Mouse (Mus musculus): ENCODE measurements around the gene Ythdf1.

Ythdf1 gene

DNA sequence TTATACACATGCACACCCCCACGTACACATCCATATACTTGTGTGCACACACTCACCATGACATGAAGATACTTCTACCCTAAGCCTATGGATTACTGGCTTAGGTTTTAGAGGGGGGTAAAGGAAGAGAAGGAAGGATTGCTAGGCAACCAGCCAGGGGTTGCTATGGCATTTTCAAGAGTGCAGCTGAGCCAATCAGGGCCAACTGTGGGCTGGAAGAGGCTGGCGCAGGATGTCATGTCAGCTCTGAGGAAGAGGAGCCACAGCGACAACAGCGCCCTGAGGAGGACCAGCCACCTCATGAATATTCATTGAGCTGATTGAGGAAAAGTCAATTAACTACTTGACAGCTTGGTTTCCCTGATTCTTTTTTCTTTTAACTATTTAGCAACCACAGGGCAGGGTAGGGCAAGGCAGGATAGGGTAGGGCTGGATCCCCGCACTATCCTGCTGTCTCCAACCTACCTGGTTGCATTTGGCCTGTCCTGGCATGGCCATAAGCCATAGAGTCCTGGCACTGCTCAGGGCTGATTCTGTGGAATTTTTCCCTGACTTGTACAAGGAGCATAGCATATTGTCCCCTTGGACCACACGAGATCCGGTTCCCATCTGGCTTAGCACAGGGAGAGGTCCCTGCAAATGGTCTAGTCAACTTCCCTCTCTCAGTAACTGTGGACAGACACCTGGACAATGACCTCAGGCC, 41.2 kb downstream of the Ythdf1 start:
- DNase-seq (ENCODE audit: low spot score), result no peak

DNA sequence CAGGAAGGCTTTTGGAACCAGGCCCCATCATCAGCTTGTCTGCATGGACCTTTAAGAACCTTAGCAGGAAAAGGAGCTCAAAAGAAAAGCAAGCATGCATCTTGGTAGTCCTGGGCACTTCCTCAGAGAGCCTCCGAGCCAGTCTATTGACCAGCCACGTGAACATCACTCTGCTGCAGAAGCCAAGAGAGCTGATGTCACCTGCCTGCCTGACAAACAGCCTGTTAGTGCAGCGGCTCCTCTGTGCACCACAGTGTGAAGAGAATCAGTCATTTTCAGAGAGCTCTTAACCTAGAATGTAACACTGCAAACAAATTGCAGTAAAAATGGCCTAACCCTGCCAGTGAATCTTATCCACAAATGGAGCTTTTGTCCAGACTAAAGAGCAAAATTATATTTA, 50.7 kb downstream of the Ythdf1 start:
- no peak for DNase-seq (ENCODE audit: low spot score)

DNA sequence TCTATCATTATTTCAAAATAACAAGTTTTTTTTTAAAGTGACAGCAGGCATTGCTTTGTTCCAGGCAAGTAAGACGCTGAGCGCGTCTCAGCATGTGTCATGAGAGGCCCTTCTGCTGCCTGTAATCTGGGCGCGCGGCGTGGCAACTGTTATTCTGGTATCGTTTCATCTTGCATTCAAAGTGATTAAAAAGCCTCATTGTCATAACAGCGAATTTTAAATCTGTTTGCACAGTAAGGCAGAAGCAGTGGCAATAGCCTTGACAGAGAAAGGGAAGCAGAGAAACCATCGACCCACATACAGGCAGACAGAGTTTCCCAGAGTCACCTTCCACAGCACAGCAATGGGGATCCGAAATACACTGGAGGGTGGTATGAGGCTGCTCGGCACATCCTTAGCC, 59.2 kb downstream of the Ythdf1 start:
- DNase-seq (ENCODE audit: low spot score), result no peak

GRCm38 (mm10) chr2:180857121-180857520, 63.6 kb downstream of the Ythdf1 start:
- DNase-seq (ENCODE audit: low spot score), result no peak

- no peak for DNase-seq (ENCODE audit: low spot score)
Measured at GRCm38 (mm10) chr2:180855005-180855544, 65.7 kb downstream of the Ythdf1 start.

Data from urinary bladder, postnatal 14 days (tissue).